Mouse (Mus musculus) heart, embryonic 16.5 days (tissue): ENCODE measurements around the gene Zbtb20. TPM values are rescaled to one million over a fixed set of nuclear protein-coding genes. Genes with fewer than 3 reads are reported as not detected.
"Not testable (repeated sequence)": the region's sequence is repeated elsewhere in the genome, so short reads cannot be mapped to it uniquely, and the experiment has no call there.

Source experiments
- ATAC-seq: fragments of 200-750 bp; cut with Nextera tagmentation; replicated peaks from 2 replicates; pipeline ENCODE4 v1.8.0; 2017; ENCODE audit warnings: moderate number of reproducible peaks; ENCODE audit not compliant: insufficient read depth, low FRiP score; ENCODE audit errors: extremely low read depth
- H3K27ac ChIP-seq: fragments of 300-500 bp; sonication (generic); 2 replicates; pipeline ENCODE4 v1.5.1; 2014; ENCODE audit warnings: mild to moderate bottlenecking, low read length, control low read depth, moderate library complexity
- H3K27me3 ChIP-seq: fragments of 300-500 bp; sonication (generic); 2 replicates; pipeline ENCODE4 v1.6.1; 2014; ENCODE audit warnings: low read length, mixed read lengths; ENCODE audit not compliant: control insufficient read depth, insufficient read depth
- H3K36me3 ChIP-seq: fragments of 300-500 bp; sonication (generic); 2 replicates; pipeline ENCODE4 v1.6.1; 2014; ENCODE audit not compliant: control insufficient read depth, insufficient read depth
- H3K4me1 ChIP-seq: fragments of 300-500 bp; sonication (generic); 2 replicates; pipeline ENCODE4 v1.6.1; 2014; ENCODE audit warnings: low read length, mixed read lengths; ENCODE audit not compliant: control insufficient read depth, insufficient read depth
- H3K4me2 ChIP-seq: fragments of 300-500 bp; sonication (generic); 2 replicates; pipeline ENCODE4 v1.6.1; 2014; ENCODE audit warnings: low read depth, mild to moderate bottlenecking, control low read depth, low read length
- H3K4me3 ChIP-seq: fragments of 300-500 bp; sonication (generic); 2 replicates; pipeline ENCODE4 v1.5.1; 2014; ENCODE audit warnings: mild to moderate bottlenecking, control low read depth, low read length
- H3K9ac ChIP-seq: fragments of 300-500 bp; sonication (generic); 2 replicates; pipeline ENCODE4 v1.6.1; 2014; ENCODE audit warnings: low read length, control low read depth
- H3K9me3 ChIP-seq: fragments of 300-500 bp; sonication (generic); replicated peaks from 2 replicates; pipeline ENCODE4 v1.6.1; 2016; ENCODE audit warnings: low read length; ENCODE audit not compliant: control insufficient read depth
- WGBS: fragments of 180-500 bp; shearing (Covaris S2); extraction: QIAGEN DNeasy Blood & Tissue Kit; methylation state at CpG from one replicate; pipeline ENCODE4 v1.1.7; 2014; 5-methylcytosine and 5-hydroxymethylcytosine counted together
- polyA plus RNA-seq: library from polyadenylated mRNA; unstranded; fragments of >200 nt; fragmentation: Nextera tagmentation; extraction: Ambion mirVana; gene quantifications from 2 replicates; pipeline ENCODE4 v1.2.1, GENCODE M21; 2015

Zbtb20 gene
- polyA plus RNA-seq, 1 experiment from 2014 or later = 45.2 TPM

DNA sequence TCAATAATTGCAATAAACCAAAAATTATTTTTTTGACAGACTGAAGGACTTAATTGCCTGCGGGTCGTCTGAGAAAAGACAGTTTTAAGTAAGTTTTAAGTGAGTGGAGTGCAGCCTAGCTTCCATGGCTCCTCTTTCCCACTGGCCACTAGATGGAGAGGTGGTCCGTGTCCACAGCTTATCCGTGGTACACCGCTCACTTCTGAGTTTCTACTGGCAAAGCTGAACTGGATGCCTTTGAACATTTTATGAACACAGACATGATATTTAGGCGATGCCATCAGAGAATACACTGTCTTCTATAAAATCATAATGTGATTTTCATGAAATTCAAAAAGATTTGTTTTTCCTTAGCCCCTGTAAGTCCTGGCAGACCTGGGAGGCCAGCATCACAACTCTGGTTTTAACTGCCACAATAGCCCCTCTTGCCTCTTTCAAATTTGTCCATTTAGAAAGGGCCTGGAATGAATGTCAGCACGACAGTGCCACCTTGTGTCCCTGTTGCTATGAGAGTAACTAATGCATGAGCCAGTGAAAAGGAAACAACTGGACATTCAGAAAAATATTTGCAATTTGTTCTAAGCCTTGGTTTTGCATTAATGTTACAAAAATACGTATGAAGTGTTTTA lies 38.9 kb downstream of the Zbtb20 start:
- Histone ChIP-seq H3K4me1 (peaks cover 7% of the 10 kb centered on the region), H3K9me3 (no peaks in the 10 kb centered on the region), H3K27me3 (no peaks in the 10 kb centered on the region), H3K4me2 (no peak overlapping the region), H3K27ac (no peak overlapping the region), H3K36me3 (no peaks in the 10 kb centered on the region), H3K9ac (no peak overlapping the region), H3K4me3 (no peak overlapping the region)
- WGBS = 52% methylated on average over 8 of the region's 8 CpGs
- ATAC-seq = no peak; the same call in 1 of the 2 replicates

DNA sequence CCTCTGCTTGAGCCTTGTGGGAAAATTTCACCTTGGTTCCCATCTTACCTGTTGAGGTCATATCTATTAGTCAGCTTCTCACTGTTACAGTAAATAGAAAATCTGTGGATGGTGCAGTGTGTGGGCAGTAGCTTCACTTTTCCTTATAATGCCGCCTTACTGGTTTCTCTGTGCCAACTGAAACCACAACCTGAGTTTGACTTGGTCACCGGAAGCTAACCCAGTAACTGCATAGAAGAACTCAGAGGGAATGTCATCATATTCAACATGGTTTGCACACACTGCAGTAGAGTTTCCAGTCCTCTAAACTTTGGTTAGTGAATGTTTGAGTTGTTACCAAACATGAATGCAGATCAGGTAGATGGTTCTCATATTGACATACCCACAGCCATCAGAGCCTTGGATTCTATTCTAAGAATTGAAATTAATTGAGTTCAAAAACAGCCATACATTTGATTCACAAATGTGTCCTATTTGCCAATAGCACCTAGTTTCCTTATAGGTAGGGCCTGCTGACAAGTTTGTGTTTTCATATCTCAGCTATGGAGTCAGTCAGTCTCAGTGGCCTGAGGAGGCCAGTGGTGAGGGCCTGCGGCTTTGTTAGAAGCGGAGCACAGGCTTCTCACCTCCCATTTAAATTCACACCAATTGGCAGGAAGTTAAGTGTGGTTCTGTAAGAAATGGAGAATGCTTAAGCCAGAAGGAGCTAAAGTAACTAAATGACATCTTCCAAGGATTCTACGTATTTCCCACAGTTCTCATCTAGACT lies 44.5 kb downstream of the Zbtb20 start:
- no peaks in the 10 kb centered on the region for H3K27me3 ChIP-seq
- WGBS = 82% methylated on average over 5 of the region's 5 CpGs

DNA sequence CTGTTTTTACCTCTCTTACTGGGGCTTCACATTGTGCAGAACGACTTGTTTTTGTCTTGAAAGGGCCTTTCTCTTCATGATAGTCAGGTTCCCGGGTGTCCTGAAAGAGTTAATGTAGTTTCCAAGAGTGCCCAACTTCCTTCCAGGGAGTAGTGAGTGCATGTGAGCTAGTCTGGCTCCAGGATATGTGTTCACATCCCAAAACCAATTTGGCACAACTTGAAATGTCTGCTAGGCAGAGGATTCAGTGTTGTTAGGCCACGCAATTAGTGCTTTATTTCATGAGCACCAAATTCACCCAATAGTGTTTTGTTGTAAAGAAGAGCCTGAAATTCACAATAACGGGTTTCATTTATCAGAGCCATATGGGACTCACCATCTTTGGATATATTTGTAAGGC lies 45.8 kb downstream of the Zbtb20 start:
- 74% methylated on average over 4 of the region's 4 CpGs for WGBS
- no peak for ATAC-seq
- no peak overlapping the region for H3K27ac ChIP-seq
- no peaks in the 10 kb centered on the region for H3K9me3 ChIP-seq
- H3K4me3 ChIP-seq = no peak overlapping the region
- no peak overlapping the region for H3K9ac ChIP-seq
- H3K27me3 ChIP-seq = no peaks in the 10 kb centered on the region
- no peaks in the 10 kb centered on the region for H3K4me1 ChIP-seq
- no peak overlapping the region for H3K4me2 ChIP-seq
- no peaks in the 10 kb centered on the region for H3K36me3 ChIP-seq

More for the DNA sequence above, 44.5 kb downstream of the Zbtb20 start:
- Histone ChIP-seq H3K4me3 (no peak overlapping the region), H3K27ac (no peak overlapping the region), H3K4me1 (no peaks in the 10 kb centered on the region), H3K4me2 (no peak overlapping the region), H3K9ac (no peak overlapping the region), H3K36me3 (no peaks in the 10 kb centered on the region), H3K9me3 (no peaks in the 10 kb centered on the region)
- ATAC-seq = no peak

DNA sequence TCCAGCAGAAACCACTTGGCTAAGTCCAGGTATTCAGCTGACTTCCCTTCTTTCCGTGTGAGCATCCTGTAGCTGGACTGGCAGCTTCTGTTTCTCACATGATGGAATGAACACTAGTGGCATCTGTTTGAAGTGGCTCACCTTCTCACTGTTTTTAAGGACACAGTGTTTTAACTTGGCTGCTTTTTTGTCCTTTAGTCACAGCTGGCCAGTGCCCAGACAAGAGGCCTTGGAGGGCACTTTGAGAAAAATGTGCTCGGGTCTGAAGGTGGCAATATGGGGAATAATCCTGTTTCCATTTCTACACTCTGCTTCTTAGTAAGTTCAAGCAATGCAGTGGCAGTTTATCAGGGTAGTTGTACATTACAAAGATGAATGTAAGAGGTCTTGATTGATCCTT lies 62.5 kb downstream of the Zbtb20 start:
- WGBS = 31% methylated on average over 2 of the region's 2 CpGs

DNA sequence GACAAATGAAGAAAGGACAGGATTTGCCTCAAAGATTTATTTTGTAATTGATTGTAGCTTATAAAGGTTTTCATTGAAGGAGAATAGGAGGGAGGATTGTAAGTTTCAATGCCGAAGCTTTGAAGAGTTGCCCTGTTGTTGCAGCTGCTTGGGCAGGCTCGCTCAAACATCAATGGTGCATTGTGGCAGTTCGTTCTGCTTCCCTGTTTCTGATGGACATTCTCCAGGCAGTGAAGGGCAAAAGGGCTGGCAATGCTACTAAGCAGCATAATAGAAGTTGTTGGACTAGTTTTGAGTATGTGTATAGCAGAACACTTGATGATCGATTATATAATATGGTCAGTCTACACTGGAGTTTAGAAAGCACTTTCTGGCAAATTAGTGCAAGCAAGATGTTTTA lies 71.3 kb downstream of the Zbtb20 start:
- Histone ChIP-seq H3K36me3 (no peaks in the 10 kb centered on the region), H3K4me3 (no peak overlapping the region), H3K4me2 (no peak overlapping the region), H3K9ac (no peak overlapping the region), H3K27ac (no peak overlapping the region), H3K9me3 (no peaks in the 10 kb centered on the region), H3K27me3 (no peaks in the 10 kb centered on the region), H3K4me1 (no peaks in the 10 kb centered on the region)
- no peak for ATAC-seq
- WGBS = 67% methylated on average over 4 of the region's 4 CpGs

More for the DNA sequence above, 62.5 kb downstream of the Zbtb20 start:
- Histone ChIP-seq H3K27ac (no peak overlapping the region), H3K36me3 (no peaks in the 10 kb centered on the region), H3K4me2 (no peak overlapping the region), H3K4me1 (no peaks in the 10 kb centered on the region), H3K9me3 (no peaks in the 10 kb centered on the region), H3K4me3 (no peak overlapping the region), H3K9ac (no peak overlapping the region), H3K27me3 (no peaks in the 10 kb centered on the region)
- no peak for ATAC-seq

DNA sequence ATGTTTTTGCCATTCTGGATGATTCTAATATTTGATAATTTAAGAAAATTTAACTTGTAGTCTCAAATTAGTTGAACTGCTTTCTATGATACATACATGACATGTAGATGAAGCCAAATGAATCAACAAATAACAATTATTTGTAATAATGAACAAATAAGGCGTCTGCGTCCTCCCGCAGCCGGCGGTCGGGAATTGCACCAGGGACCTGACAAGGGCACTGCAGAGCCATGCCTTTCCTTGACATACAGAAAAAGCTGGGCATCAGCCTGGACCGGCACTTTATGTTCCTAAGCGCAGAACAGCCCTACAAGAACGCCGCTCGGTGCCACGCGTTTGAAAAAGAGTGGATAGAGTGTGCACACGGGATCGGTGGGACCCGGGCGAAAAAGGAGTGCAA lies 79.7 kb downstream of the Zbtb20 start:
- H3K9ac ChIP-seq, H3K36me3 ChIP-seq, H3K4me3 ChIP-seq, H3K4me1 ChIP-seq, H3K9me3 ChIP-seq, H3K27me3 ChIP-seq, ATAC-seq, H3K4me2 ChIP-seq, H3K27ac ChIP-seq: not testable (repeated sequence)
- WGBS = 90% methylated on average over 17 of the region's 17 CpGs

DNA sequence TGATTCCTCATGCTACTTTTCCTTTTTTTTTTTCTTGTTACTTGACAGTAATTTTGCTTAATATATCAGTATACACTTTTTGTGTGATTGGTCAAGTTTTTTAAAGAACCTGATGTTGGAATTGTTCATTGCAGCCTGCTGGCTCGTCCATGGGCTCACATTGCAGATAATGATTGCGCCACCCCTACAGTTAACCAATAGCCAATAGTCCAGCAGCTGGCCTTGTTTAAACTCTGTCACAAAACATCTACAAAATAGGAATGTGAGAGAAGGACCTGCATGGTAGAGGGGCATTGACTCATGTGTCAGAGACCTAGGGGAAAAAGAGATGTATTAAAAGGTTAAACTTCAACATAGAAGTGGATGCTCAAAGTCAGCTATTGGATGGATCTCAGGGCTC lies 97.2 kb downstream of the Zbtb20 start:
- H3K4me1 ChIP-seq = no peaks in the 10 kb centered on the region
- H3K4me2 ChIP-seq = no peak overlapping the region
- H3K36me3 ChIP-seq = no peaks in the 10 kb centered on the region
- no peak for ATAC-seq
- H3K27ac ChIP-seq = no peak overlapping the region
- H3K4me3 ChIP-seq = no peak overlapping the region
- no peaks in the 10 kb centered on the region for H3K27me3 ChIP-seq
- no peak overlapping the region for H3K9ac ChIP-seq
- WGBS = 85% methylated on average over 2 of the region's 2 CpGs
- H3K9me3 ChIP-seq = no peaks in the 10 kb centered on the region

DNA sequence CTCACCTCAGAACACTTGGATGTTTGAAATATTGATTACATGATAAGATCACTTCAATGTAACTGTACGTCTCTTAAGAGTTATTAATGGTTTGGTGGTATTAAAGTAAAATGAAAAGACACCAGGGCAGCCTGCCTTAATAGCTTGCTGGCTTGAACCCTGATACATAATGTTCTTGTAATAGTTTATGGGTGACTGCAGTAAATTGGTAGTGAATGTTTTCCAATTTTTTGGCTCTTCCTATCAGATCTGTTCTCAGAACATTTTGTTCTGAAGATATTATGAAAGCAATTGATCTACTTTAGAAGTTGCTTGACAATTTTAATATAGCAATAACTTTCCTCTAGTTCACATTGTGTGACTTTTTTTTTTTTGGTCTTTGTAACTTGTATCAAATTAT lies 123.2 kb downstream of the Zbtb20 start:
- Histone ChIP-seq H3K27ac (no peak overlapping the region), H3K9me3 (no peaks in the 10 kb centered on the region), H3K9ac (no peak overlapping the region), H3K4me3 (no peak overlapping the region), H3K4me1 (no peaks in the 10 kb centered on the region), H3K27me3 (no peaks in the 10 kb centered on the region), H3K36me3 (no peaks in the 10 kb centered on the region), H3K4me2 (no peak overlapping the region)
- no peak for ATAC-seq
- 73% methylated on average over 1 of the region's 1 CpGs for WGBS

DNA sequence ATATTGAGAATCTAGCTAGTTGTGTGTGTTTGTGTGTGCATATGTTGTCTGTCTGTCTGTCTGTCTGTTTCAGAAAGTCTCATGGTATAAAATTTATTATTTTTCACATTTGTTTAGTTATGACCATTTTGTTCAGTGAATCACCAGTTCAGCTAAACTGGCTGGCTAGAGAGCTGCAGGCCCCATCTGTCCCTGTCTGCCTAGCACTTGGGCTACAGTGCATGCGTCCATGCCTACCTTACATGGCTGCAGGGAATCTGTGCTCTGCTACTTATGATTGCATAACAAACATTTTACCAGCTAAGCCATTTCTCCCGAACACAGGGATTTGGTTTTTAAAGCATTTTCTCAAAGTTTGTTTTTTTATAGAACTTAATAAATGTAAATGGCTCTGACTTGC lies 150.7 kb downstream of the Zbtb20 start:
- ATAC-seq = no peak
- Histone ChIP-seq H3K27me3 (no peaks in the 10 kb centered on the region), H3K9ac (no peak overlapping the region), H3K27ac (no peak overlapping the region), H3K4me3 (no peak overlapping the region), H3K9me3 (no peaks in the 10 kb centered on the region), H3K36me3 (no peaks in the 10 kb centered on the region), H3K4me2 (no peak overlapping the region), H3K4me1 (no peaks in the 10 kb centered on the region)
- 76% methylated on average over 2 of the region's 2 CpGs for WGBS
